Mouse (Mus musculus) thymus, postnatal 4 days (tissue): ENCODE data around the gene Tmed3.
A peak's percentile ranks its signal among the peaks of the same experiment; 100 is the strongest.

Experiments used
- DNase-seq: peaks from one replicate; pipeline ENCODE4 v3.0.0; 2021

Gene Tmed3

DNA sequence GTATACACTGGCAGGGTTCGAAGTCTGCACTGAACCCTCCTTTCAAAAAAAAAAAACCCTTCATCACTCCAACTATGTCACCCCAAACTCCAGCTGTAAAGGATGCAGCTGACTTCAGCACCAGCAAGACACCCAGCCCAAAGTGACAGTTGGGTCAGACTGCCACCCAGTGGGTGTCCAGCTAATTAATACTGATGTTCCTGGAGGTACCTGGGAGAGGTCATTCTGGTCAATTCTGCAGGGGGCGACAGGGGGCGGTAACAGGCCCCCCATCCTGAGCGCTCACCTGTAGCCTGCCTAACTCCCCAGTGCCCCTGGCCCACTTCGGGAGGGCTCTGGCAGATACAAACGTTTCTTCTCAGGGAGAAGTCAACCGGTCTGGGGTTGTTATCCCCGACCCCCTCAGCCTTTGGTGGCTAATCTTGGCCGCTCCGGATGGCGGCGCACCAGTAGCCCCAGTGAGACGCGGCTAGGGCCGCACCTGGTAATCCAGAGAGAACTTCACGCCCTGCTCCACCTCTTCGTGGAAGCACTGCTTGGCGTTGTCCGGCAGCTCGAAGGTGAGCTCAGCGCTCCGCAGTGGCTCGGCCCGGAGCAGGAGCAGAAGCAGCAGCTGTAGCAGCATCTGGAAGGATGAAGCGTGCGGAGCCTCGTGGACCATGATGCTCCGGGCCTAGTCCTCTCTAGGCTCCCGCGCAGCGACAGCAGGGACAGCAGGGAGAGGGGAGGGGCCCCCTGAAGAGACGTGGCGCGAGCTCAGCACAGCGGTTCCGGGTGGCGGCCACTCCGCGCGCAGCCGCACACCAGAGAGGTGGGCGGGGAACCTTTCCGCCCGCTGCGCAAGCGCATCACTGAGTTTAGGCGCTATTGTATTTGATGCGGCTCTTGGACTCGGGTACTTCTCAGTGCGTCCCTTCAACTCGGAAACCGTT lies at the start of gene Tmed3:
Tmed3 (minus strand) TSS at position 804 of the 932 bp plus-strand sequence.
- peak; percentile 93 for DNase-seq

DNA sequence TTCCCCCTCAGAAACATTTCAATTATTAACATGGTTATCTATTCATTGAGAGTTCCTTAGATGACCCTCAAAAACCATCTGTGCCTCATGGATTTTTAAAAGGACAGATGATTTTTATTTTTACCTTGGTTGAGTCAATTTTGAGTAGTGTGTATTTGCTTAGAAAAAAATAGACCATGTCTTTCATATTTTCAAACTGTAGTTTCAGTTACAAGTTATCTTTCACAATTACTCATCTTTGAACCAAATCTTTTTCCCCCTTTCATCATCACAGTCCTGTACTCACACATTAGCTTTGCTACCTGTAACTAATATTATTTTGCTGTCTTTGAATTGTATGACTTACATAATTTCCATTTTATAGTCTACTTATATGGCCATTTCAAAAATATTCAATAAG lies 35.2 kb upstream of the Tmed3 start:
- no peak for DNase-seq

DNA sequence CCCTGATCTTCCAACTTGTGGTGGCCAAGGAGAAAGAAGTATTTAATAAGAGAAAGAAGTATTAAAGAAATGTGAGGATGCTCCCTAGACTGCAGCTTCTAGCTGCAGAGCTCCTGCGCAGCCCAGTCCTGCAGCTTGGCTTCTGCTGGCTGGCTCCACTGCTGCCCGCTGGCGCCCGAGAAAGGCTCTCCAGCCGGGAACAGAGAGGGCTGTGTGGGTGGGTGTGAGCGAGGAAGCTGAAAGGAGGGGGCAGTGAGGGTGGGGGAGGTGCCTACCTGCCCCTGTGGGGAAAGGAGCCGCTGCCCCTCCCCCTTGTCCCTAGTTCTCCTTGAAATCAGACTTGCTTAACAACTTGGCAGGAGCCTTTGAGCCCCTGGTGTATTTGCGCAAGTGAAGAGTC lies 33.4 kb upstream of the Tmed3 start, which contains the start of gene Ankrd34c:
Ankrd34c (minus strand) TSS at position 181 of the 400 bp plus-strand sequence.
- DNase-seq: no peak

DNA sequence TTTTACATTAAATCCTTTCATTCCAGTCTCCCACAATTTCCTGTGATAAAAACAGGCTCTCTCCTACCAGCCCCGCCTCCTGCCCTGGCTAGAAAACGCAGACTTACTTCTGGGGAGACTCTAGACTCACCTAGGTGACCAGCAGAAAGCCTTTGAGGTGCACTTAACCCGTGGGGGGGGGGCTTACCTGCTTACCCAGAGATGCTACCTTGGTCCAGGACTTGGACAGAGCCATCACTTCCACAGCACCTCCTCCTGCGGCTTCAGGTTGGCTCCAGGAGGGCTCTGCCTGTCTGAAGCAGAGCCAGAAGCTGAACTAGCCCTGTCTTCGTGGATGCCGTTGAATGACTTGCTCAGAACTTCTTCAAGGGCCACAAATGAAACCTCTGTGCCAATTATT lies 33.0 kb upstream of the Tmed3 start:
- no peak for DNase-seq

DNA sequence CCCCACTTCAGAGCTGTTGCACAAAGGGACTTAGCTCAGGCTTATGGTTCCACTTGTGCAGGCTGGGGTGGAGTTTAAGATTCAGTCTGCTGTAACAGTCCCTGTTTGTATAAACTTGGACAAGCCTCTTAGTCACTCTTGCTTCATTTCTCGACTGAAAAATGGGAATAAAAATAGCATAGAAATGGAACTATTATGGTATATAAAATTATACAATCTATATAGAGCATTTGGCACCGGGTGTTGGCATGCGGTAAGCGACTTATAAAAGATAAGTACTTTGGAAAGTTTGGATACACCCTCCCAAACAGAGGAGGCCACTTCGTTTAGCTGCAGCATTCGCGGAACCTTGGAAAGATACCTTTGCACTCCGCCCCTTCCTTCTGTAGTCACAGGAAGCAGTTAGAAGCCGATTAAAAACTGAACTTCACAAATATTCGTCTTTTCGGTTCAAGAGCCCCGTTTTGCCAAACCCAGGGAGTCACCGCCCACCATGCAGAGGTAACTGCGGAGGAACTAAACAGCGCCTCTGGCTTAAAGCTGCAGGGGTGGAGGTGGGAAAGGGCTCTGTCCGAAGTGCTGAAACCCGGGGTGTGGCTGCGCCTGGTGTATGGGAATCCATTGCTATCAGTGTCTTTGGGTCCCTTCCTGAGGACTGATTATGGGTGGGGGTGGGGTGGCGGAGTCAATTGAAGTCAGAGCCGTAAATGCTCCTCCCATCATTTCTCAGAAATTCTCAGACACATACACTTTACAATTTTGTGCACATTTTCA lies 32.3 kb upstream of the Tmed3 start:
- peak; percentile 46 for DNase-seq

DNA sequence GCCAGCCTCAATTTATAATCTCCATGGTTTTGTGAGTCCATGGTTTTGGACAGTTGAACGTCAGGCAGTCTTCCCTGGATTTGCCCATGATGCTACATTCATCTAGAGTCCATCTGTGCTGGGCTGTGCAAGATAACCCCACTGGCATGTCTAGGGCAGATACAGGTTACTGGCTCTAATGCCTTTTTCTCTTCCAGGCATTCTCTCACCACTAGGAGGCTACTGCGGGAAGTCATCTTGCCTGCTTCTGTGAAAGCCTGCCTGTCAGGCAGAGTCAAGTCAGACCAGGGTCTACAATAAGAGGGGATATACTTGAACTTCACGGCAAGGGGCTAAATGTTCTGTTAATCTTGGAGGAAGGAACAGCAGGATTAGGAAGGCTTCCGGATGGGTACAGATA lies 2.0 kb upstream of the Tmed3 start:
- DNase-seq: no peak

DNA sequence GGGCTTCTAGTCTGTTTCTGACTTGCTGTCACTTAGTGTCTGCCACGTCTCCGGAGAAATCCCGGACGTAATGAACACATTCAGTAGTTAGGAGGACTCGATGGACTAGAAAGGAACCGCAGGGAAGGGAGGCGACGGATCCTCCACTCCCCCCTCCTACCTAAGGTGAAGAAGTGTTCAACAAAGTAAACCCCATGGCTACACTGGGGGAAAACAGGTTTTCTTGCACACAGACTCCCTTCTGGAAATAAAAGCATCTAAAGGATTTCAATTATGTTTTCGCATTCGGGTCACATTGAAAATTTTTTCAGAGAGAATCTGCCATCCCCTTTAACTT lies 297 bp upstream of the Tmed3 start:
- no peak for DNase-seq

DNA sequence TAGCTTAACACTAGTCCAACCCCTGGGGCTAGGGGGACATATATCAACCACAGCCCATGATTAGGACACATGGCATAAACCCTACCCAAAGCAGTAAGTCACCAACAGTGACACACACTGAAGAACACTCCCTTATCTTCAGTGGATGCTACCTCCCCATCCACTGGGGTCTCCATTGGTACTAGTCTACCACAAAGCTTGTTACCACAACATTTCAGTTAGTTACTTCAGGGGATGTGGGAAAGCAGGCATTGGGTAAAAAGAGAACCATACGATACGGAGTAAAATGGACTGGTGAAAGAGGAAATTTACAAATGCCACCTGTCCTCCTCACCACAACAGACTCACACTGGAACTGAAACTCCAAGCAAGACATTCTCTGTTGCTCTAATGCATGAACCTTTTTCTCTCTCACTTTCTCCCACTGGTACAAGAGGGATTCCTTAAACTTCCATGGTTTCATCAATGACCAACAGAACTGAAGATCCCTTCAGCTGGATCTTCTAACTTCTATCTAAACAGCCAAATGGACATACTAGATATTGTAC lies 3.9 kb downstream of the Tmed3 start:
- DNase-seq: no peak

DNA sequence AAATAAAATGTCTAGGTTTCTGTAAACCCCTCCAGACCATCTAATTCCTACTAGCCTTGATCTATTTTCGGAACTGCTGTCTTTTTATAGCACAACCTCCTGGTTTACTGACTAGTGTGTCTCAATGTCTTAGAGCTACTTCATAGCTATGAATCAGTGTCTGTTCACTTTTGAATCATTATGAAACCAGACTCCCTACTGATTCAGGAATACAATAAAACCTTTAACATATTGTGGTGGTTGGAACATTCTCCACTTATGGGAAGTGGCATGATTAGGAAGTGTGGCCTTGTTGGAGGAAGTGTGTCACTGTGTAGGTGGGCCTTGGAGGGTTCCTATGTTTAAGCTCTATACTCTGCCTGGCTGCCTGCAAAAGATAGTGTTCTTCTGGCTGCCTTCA lies 9.7 kb downstream of the Tmed3 start:
- DNase-seq: no peak

DNA sequence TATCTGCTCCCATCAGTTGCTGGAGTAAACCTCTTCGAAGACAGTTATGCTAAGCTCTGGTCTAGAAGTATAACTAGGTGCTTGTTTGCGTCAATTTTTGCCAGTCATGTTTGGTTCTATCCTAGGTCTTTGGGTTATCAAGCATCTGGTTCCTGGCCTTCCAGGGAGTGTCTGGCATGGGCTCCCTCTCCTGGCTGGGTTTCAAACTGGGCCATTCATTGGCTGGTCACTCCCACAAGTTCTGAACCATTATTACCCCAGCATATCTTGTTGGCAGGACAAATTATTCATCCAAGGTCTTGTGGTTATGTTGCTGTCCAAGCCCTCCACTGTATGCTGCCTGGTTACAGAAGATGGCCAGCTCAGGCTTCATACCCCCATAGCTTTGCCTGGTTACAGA lies 11.2 kb downstream of the Tmed3 start:
- no peak for DNase-seq

DNA sequence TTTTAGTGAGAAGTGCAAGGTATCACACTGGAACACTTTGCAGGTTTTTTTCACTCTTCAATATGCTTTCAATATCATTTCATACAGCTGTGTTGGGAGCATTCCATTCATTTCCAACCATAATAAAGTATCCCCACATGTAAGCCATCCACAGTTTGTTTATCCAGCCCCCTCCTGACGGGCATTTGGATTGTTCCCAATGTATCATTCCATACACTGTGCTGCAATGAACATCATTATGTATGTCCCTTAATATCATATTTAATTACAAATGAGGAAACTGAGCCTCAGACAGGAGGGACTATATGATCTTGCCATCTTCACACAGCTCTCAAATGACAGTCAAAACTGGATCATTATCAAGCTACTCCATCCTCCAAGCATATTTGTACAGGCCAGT lies 15.7 kb downstream of the Tmed3 start:
- no peak for DNase-seq

DNA sequence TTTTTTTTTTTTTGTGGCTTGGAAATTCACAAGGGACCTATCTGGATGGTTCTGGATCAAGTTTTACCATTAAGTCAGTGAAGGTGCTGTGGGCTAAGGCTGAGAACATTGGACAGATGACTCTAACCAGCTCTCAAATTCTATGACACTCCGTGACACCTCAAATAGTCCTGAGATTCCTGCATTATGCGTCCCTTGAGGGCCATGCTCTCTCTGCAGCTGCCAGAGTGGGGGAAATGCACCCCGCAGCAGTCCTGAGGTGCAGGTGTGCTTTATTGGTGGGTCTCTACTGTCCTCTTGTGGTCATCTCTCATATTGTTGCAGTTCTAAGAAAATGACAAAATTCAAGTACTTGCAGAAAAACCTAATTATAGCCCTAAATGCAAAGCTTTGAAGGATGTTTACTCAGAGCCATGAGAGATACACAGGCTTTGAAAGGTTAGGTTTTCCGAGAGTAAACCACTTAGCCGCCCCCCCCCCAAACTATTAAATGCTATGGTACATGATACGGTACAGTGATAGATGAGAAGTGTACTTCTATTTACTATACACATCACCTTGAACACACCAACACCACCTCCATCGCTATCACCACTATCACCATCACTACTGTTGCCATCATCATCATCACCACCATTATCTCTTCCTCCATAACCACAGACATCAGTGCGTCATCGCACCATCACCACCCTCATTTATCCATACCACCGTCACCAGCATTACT lies 17.2 kb downstream of the Tmed3 start:
- peak; percentile 52 for DNase-seq

DNA sequence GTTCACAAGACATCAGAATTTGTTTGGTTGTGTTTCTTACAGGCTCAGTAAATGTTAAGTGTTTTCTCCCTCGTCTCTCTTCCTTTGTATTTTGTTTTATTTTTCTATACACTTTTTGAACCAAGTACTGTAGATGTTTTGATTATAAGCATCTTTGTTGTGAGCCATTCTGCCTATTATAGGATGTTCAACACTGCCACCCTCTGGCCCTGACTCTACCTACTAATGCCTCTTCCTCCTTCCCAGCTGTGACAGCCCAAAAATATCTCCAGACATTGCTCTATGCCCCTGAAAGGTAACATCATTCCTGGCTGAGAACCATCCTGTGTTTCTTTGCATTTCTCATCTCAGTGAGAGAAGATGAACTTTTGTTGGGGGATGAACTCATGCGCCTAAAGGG lies 18.6 kb downstream of the Tmed3 start:
- peak; percentile 44 for DNase-seq

DNA sequence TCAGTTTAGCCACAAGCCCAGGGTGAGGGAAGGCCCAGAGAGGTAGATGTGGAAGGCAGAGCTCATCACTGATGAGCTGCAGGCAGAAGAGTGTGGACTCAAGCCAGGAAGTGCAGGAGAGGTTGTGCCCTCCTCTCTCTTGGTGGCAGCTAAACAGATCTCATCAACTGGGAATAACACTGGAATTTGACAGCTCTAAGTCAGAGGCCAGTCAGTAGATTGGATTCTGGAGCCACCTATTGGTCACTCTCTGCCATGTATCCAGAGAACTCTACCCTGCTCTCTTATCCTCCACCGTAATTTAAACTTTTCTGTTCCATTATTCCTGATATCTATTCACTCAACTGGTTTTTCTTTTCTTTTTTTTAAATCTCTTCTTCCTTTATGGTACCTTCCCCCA lies 25.9 kb downstream of the Tmed3 start:
- no peak for DNase-seq

DNA sequence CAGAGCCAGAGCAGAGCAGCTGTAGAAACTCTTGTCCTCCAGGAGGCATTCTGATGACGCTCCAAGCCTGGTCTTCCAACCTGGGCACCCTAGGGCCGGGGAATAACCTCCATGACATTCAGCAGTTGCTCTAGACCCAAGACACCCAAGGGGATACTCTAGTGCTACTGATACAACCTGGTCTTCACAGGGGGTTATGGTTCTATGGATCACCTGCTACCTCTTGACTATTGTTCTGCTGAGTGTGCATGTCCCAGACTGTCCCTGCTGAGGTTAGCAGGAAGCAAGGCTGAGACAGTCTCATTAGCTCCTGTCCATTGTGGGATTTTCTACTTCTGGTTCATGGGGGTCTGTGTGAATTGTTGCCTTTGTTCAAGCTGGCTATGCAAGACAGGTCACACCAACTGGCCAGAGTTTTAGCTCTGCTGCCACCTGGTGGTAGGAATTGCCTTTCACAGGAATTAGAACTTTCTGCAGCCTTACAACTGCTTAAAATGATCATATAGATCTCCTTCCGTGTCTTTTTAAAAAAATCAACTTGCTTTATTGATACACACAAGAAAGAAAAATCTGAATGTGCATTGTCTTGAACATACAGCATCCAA lies 30.8 kb downstream of the Tmed3 start:
- DNase-seq: peak; percentile 84

DNA sequence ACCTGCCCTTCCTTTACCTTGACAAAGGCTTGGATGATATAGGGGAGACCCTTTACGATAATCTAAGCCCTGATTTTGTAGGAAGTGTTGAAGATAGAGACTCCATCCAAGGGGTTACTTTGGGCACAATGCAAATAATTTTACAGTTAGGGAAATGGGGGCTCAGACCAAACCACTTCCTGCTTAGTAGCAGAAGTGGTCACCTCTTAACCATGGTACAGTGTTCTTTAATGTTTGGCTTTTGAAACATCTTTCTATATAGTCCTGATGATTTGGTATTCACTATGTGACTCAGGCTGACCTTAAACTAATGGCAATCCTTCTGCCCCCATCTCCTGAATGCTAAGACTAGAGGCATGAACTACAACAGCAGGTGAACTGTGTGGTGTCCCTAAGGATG lies 31.5 kb downstream of the Tmed3 start:
- no peak for DNase-seq

DNA sequence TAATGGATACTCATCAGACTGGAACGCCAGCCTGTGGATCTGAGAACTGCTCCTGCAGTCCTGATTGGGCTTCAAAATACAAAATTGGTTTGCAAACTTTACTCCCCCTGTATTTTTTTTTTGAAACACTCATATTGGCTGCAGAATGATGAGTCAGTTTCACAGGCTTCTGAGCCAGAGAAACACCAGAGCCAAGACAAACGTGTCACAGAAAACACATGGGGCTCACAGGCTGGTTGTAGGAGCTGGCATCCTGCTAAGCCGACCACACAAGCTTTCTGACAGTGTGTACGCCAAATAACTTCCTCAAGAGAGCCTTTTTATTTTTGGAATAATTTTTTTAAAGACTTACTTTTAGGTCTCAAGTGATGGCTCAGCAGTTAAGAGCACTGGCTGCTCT lies 35.0 kb downstream of the Tmed3 start:
- no peak for DNase-seq

DNA sequence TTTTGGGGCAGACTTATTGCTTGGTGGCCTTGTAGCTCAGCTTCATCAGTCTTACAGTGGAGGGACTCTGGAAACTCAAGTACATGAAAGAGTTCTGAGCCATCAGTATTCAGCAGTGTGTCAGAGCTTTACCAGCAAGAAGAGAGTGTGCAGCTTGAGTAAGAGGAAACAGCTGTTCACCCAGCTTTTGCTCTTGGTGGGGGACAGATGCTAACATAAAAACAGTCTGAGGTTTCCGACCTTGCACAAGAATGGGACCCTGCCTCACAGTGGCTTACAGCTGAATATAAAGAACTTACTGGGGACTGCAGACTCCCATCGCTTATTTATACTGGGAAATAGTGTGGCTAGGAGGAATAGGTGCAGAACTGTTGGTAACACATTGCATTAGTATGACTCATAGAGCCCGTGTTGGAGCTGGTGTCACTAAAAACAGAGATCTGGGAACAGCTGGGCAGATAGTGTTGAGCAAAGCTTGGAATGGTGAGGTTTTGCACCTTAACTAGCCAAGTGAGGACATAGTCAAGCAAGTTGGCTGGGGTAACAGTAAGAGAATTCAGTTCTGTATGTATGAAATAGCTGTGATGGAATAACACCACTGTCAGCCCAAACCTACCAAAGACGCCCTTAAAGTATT lies 37.4 kb downstream of the Tmed3 start:
- DNase-seq: peak; percentile 13

DNA sequence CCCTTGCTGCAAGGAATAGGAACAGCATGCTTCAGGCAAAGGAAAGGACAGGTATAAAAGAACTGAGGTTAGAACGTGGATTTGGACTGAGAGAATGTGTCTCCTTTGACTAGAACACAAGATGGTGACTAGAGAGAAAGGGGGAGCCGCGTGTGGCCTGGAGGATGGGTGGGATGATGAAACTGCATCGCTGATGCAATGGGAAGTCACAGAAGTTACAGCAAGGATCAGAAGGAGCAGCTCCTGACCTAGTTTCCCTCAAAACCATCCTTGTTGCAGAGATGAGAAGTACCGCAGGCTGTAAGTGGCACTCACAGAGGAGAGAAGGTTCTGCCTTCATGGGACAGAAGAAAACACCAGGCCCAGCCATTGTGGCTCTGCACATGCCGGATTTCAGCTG lies 54.0 kb downstream of the Tmed3 start:
- no peak for DNase-seq
